Mouse (Mus musculus) left cerebral cortex, postnatal 10 days (tissue): Measurements from ENCODE around the gene Speer4c. TPM values are rescaled to one million over a fixed set of nuclear protein-coding genes. Genes with fewer than 3 reads are reported as not detected.
"Not testable (repeated sequence)": the region's sequence is repeated elsewhere in the genome, so short reads cannot be mapped to it uniquely, and the experiment has no call there.

Source experiments
- DNase-seq, 2 experiments: peaks; one replicate each; pipeline ENCODE4 v3.0.0; 2021 to 2022; ENCODE audit warnings: low spot score in 2 of 2, mixed read lengths in 1 of 2; ENCODE audit errors: extremely low spot score in 1 of 2
- intact Hi-C: fragments of 180-260 bp; cut with DNase I; formaldehyde crosslinking; loops from one replicate; pipeline ENCODE4 v1.15.1; 2025
- total RNA-seq, 2 experiments: library from RNA; stranded (reverse); gene quantifications; 2 replicates each; pipeline ENCODE4 v1.2.3; 2021

Gene Speer4c
- total RNA-seq, 2 experiments from 2014 or later: not detected

DNA sequence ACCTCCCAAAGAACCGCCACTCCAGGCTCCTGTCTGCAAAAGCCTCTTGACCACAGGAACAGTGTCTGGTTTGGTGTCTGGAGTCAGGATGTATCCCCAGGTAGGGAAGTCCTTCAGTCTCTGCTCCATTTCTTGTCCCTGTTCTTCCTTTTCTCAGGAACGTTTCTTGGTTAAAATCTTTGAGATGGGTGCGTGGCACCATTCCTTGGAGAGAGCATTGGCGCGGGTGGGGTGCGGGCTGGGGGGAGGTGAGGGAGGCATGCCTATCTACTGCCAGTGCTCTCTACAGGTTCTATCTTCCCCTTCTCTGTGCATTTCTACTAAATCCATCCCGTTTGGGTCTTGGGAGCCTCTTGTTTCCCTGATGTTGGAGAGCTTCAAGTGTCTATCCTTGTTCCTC lies 50.2 kb downstream of the Speer4c start:
- peak in 1 of 2 experiments; percentile 23 for DNase-seq
- intact Hi-C loops: not testable (repeated sequence)

Other genes starting within 250 kb of the Speer4c start
- gene Gm21149, start 237.7 kb downstream of the Speer4c start, total RNA-seq: not detected
- not detected for gene Gm21190, start 185.0 kb downstream of the Speer4c start, total RNA-seq
- not detected for gene Gm21083, start 136.9 kb downstream of the Speer4c start, total RNA-seq
- gene Speer4d, start 95.2 kb downstream of the Speer4c start, total RNA-seq: not detected
- not detected for gene 4930572O03Rik, start 57.2 kb downstream of the Speer4c start, total RNA-seq
- gene Cacna2d1, start 220.4 kb upstream of the Speer4c start, total RNA-seq: 100 to 1,000 TPM; 204 to 207 TPM